Mouse (Mus musculus) induced T-regulatory cell, adult 2 months (primary cell): ENCODE data around the gene Tead2.
A peak's percentile ranks its signal among the peaks of the same experiment; 100 is the strongest.
"Not testable (repeated sequence)": the region's sequence is repeated elsewhere in the genome, so short reads cannot be mapped to it uniquely, and the experiment has no call there.

Experiments
- DNase-seq: peaks from one replicate; pipeline ENCODE4 v3.0.0-alpha.2; 2012; ENCODE audit warnings: low read depth

Tead2 gene

DNA sequence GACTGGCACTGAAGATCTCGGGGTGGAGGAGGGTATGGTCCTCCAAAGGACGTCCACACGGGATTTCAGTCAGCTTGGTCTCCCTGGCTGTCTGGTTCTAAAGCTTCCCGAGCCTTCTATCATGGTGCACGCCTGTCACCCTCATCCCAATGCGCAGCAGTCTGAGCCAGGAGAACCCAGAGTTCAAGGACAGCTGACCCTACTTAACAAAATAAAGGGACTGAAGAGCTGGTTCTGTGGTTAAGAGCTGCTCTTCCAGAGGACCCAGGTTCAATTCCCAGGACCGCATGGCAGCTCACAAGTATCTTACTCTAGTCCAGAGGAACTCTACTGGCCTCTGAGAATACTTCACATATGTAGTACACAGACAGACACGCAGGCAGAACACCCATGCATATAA is 13.5 kb downstream of the Tead2 start:
- DNase-seq, result no peak

DNA sequence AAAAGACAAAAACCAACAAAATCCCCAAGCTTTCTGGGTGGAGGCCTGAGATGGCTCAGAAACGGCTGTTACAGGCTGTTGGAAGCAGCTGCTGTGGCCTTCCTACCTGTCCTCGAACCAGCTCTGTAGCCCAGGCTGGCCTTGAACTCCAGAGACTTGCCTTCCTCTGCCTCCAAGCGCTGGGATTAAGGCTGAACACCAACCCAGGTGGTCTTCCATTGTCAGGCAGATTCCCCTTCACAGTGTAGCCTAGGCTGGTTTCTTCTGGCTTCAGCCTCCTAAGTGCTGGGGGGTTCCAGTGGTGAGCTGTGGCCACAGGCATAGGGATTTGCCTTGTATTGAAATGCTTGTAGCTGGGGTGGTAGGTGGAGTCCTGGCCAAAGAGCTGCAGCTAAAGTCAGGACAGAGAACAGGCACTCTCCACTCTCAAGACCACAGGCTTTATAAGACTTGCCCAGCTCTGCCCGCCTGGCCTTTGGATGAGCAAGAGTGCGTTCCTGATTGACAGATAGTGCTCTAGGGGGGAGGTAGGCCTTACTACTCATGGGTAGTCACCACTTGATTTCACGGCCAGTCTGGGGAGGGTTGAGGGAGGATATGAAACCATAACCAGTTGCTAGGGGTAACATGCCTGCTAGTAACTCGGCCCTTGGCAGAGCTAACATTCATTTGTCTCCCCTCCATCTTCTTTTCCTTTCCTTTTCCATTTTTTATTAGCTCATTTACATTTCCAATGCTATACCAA is 14.1 kb downstream of the Tead2 start:
- no peak for DNase-seq

DNA sequence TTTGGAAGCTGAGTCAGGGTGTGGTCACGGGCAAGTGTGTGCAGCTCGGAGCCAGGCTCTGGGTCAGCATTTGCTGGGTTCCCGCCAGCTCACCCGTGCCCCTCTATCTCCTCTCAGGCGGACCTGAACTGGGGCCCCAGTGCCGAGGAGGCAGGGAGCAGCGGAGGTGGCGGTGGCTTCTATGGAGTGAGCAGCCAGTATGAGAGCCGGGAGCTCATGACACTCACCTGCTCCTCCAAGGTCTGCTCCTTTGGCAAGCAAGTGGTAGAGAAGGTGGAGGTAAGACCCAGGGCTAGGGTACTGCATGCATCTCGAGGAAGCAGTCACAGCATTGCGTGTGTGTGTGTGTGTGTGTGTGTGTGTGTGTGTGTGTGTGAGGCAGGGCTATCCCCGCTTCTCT is 15.6 kb downstream of the Tead2 start:
- DNase-seq, result no peak

DNA sequence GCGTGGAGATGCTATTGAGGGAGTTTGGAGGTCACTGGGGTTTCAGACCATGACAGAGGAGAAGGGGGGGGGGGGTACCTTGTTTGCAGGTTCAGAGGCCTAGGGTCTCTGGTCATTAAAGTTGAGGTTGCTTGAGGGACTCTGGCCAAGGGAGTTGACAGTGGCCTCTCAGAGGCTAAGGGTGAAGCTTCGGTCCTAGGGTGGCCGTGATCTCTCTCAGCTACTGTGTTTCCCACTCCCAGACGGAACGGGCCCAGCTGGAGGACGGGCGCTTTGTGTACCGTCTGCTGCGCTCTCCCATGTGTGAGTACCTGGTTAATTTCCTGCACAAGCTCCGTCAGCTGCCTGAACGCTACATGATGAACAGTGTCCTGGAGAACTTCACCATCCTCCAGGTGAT is 16.4 kb downstream of the Tead2 start:
- no peak for DNase-seq

DNA sequence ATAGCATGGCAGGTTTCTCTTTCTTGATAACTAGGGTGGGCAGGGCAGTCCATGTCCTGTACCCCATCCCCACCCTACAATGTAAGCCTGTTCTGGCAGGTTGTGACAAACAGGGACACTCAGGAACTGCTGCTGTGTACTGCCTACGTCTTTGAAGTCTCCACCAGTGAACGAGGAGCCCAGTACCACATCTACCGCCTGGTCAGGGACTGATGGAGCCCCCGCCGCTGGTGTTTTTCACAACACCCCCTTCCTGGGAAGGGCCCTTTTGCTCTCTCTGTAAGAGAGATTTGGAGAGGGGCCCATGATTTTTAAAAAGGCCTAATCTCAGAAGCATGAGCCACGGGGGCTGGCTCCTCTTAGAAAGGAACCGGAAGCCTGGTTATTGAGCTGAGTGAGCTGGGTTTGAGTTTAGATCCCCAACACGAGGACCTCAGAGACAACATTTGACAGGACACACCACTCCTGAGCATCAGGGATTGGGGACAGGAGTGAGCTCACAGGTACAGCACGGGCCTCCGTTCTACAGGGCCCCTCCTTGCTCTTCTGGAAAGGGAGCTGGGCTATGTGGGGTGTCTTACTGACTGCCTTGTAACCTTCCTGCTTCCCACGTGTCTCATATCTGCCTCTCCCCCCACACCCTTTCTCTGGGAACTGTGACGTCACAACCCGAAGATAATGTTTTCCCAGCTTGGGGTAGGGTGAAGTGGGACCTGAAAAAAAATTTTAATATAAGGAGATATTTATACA is 17.3 kb downstream of the Tead2 start:
- DNase-seq, result no peak

DNA sequence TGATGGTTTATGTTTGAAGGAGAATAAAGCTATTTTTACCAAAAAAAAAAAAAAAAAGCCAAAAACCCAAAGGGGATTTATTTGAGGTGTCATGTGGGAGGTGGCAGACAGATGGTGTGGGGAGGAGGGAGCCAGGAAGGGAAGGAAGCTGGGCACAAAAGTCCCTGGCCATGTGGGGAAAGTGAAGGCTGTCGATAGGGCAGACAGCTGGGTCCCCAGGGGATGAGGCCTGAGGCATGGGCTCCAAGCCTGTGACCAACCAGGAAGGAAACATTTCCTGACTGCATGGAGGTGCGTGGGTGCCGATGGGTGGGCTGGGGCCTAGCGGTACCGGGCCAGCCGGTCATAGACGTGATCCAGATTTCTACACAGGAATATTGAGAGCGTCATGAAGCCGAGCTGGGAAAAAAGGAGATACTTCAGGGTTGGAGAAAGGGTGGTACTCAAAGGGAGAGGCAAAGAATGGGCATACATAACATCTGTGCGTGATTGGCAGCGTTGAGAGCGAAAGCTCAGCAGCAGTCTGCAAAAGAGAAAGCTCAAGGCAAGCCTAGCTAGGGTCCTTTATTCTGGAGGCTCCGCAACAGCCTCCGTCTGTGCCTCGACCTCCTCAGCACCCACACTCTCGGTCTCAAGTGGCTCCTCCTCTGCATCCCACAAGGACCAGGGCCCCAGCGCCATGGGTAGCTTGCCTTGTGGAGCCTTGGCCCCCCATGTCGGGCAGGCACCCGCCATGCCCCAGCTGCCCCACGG is 18.2 kb downstream of the Tead2 start:
- no peak for DNase-seq

DNA sequence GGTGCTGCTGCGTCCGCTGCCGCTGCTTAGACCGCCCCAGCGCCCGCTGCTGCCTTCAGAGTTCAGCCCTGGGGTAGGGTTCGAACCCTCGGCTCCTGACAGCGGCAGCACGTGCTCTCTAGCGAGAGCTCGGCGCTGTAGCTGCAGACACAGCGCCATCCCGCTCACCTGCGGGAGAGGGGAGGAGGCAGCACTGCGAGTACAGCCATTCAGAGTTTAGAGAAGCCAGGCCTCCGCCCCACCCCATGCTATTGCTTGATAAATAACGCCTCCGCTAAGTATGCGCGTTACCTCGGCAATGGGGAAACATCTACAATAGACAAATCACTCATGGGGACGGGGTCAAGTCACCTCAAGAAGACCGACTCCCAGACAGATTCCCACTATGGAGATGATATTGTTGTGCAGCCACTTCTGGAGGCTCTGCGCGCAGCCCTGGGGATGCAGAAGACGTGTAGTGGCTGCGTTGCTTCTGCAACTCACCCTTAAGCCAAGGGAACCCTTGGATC is 18.8 kb downstream of the Tead2 start:
- DNase-seq, result no peak

DNA sequence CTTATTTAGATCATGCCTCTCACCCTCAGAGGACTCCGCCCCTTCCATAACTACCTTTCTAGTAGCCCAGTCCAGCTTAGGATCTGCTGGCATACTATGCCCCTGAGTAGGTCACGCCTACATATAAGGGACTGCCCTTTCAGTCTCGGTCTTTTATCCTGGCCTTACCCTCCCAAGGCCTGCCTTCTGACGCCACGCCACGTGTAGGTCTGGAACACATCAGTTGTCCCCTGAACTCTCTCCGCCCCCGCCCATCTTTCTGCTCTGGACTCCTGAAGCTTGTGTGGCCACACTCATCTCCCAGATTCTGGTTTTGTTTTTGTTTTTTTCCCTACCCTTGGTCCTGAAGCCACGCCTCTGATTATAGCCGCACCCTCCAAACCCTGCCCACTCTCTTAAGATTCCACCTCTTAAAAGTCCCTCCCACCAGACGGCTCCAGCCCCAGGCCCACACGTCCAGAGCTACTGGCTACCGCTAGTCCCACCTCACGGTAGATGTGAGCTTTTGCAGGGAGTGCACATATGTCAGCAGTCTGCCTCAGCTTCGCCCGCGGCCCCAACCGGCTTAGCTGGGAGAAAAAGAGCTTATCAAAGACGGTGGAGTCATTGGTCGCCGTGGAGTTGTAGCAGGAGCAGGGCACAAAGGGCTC is 19.5 kb downstream of the Tead2 start:
- DNase-seq, result no peak

DNA sequence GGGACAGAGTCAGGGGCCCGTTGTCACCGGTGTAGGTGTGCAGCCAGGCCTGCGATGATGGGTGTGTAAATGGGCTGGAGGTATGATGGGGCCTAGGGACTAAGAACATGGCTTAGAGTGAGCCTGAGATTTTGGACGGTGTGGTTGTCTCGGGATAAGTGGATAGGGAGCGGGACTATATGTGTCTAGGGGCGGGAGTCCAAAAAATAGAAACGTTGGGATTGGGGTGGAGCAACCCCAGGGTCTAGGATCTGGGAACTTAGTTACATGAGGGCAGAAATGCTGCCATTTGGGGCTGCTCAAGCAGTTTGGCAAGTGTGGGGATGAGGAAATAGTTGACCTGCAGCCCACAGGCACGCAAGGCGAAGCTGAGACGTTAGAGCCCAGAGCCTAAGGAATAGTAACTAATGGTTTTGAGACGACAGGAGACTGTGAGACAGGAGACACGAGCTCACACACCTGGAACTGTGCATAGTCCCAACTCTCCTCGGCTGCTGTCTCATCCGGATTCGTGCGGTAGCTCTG is 20.2 kb downstream of the Tead2 start:
- DNase-seq, result no peak

DNA sequence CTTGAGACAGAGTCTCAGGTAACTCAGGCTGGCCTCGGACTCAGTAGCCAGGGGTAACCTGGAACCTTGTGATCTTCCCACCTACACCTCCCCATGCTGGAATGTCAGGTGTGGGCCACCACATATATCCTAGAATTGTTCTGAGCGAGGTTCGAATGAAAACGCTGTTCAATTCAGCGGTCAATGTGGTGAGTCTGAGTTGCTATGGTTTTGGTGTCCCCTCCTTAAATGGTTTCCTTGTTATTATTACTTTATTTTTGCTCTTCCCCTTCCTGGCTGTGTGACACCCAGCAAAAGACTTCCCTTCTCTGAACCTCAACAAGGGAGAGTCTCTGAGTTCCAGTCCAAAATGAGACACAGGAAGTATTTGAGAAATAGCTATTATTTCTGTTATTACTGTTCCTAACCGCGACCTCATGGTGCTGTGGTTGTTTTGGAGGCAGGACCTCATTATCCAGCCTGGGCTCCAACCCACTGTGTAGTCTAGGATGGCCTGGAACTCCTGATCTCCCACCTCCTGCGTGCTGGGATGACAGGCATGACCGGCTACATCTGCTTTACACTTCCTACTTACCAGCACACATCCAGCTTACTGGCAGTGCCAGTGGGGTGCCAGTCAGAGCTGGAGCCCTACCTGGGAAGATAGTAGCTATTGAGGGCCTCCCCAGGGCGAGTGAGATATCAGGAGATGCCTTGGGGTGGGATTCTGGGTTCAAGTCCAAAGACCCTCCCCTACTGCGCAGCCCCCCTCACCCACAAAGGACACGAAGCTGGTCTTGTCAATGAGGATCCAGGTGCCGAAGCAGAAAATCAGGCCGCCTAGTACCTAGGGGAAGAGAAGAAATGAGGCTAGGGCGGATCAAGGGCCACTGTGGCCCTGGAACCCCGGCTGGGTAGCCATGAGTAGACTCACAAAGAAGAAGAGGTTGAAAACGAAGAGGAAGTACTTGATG is 22.5 kb downstream of the Tead2 start:
- peak; percentile 54 for DNase-seq

DNA sequence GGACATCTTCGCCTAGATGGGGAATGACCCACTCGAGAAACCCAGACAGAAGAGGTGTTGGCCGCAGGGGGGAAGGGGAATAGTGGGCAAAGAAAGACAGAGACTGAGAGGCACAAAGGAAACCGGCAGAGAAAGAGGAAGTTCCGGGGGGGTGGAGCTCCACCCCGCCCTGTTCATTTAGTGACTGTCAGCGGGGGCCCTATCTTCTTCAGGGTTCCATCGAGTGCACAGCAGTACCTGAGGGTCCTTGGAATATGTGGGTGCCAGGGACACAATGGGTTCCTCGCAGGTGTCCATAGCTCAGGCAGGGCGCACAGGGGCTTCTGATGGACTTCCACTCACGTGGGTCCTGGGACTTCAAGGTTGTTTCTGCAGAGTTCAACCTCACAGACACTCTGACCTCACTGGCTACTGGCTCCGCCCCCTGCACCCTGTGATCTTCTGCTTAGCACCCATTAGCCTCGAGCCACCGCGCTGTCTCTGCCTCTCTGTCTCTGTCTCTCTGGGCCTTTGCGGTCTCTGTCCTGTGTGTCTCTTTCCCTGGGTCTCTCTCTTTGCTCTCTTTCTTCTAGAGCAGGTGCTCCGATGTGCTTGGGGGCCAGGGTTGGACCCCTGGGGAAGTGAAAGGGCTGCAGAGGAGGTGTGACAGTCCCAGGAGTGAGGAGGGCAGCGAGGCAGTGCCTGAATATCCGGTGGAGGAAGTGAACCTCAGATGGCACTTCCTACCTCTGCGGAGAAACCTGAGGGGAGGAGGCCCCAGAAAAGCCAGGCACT is 23.4 kb downstream of the Tead2 start, which contains the start of gene Cd37:
Cd37 (minus strand) TSS at position 393 of the 774 bp plus-strand sequence.
- peak; percentile 96 for DNase-seq

DNA sequence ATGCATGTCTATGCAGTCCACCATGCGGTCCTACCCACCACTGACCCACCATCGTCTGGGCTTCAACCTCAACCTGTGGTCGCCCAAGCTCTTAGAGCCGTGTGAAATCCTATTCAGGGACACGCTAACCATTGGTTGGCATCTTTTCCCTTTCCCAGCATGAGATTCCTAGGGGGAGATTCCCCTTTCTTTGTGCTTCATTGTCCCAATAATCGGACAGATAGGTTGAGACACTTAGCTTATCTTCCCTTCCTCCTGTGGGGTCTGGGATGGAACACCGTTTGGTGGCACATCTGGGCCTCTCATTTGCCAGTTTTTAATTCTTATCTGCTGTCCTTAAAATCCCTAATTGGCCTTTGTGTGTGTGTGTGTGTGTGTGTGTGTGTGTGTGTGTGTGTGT is 24.6 kb downstream of the Tead2 start:
- no peak for DNase-seq

DNA sequence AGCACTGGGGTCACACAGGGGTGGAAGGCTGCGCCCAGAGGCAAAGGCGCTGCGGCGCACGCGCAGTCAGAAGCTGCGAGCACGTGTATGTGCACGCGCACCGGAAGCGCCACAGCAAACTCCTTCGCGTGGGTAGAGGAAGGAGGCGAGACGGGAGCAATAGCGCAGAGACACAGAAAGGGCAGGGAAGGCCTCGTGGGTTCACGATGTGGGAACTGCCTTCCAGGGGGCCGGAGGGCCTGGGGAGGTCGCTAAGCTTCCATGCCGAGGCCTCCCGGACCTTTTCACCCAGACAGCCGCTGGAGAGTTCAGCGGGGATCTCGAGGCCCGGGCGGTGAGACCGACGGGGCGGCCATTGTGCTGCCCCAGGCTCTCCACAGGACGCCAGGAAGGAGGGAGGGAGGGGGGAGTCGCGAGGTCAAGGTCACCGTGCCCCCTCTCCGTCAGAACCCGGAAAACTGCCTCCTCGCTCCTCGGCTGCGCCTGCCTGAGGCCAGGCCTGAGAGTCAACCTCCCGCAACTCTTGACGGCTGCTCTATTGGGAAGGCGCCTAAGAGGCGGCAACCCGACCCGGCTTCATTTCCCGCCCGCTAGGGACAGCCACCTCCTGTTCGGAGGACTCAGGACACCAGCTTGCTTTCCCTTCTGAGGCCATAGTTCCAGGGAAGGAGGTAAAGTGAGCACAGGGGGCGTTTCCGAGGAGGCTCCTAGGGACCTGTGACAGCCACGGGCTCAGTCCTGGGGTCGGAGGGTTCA is 25.3 kb downstream of the Tead2 start, which contains the start of gene Slc6a16:
Slc6a16 (plus strand) TSS at position 453 of the 756 bp plus-strand sequence.
- no peak for DNase-seq

DNA sequence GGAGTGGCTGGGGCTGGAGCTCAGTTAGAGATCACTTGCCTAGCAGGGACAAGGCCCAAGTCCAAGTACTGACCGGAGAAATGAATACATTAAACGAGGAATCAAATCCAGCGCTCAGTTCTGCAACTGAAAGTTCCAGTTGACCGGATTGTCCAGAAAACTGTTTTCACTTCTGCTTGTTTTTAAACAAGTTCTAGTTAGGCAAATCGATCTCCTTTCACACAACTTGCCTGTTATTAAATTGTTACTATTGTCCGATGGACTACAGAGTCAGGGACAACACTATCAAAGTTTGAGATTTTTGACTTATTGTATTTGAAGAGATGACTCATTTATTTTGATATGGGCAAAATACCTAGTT is 25.8 kb downstream of the Tead2 start:
- no peak for DNase-seq

DNA sequence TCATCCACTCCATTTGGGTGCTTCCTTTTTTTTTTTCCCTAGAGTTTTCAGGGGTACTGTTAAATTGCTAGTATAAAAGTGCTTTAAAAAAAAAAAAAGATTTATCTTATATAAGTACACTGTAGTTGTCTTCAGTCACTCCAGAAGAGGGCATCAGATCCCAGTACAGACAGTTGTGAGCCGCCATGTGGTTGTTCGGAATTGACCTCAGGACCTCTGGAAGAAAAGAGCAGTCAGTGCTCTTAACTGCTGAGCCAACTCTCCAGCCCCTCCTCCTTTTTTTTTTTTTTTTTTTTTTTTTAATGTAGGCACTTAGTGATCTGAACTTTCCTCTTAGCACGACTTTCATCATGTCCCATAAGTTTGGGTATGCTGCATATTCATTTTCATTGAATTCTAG is 32.1 kb downstream of the Tead2 start:
- peak; percentile 39 for DNase-seq

DNA sequence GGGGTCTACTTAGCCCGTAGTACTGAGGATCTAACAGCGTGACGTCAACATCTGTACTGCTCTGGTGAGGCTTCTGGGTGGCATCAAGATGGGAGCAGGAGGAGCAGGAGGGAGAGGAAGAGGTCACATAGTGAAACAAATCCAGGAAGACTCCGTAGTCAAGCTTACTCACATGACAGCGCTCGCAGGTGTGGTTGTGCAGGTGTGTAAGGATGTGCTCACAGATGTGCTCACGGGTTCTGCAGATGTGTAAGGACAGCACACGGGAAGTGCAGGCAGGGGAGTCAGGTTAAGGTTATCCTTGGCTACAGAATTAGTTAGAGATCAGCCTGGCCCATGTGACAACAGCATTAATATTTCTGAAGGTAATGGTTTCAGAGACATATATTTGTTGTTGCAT is 38.3 kb downstream of the Tead2 start:
- DNase-seq, result no peak

DNA sequence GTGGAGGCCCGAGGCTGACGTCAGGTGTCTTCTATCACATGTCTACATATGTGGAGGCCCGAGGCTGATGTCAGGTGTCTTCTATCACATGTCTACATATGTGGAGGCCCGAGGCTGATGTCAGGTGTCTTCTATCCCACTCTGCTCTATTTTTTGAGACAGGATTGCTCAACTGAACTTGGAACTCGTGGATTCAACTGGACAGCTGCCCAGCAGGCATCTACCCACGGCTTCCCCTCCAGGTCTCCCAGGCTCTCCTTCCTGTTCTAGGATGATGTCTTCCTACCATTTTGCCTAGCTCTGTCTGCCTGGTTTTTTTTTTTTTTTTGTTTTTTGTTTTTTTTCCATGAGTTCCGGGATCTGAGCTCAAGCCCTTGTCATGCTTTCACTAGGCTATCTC is 40.3 kb downstream of the Tead2 start:
- not testable (repeated sequence) for DNase-seq

DNA sequence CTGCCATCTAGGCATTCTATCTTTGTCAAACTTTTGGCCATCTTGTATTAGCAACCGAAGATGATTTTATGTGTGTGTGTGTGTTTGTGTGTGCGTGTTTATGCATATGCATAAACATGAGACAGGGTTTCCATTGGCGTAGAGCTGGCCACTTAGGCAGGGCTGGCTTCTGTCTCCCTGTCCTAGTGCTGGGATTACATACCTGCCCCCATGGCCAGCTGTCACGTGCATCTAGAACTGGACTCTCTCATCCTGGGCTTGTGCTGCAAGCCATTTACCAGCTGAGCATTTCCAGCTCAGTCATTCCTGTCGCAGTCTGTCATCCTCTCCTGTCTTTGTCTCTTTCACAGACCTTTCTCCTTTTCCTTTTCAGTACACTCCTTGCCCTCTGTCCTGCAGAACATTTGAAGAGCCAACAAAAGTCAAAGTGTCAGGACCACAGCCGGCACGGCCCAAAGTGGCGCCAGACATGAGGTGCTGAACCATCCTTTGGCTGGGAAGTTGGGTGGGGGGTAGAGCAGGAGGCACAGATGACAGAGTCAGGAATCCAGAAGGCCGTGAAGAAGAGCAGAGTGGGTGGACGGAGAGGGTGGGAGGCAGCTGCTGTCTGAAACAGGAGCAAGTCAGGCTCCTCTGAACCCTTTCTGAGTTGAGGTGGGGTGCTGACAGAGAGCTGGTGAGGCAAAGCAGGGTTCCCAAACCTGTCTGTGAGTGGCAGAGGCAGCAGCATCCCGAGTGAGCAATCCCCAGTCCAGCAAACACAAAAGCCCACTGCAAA is 41.7 kb downstream of the Tead2 start:
- DNase-seq, result no peak
